Mouse (Mus musculus): Measurements from ENCODE around the gene Psg19.
"Not testable (repeated sequence)": the region's sequence is repeated elsewhere in the genome, so short reads cannot be mapped to it uniquely, and the experiment has no call there.

Gene Psg19

DNA sequence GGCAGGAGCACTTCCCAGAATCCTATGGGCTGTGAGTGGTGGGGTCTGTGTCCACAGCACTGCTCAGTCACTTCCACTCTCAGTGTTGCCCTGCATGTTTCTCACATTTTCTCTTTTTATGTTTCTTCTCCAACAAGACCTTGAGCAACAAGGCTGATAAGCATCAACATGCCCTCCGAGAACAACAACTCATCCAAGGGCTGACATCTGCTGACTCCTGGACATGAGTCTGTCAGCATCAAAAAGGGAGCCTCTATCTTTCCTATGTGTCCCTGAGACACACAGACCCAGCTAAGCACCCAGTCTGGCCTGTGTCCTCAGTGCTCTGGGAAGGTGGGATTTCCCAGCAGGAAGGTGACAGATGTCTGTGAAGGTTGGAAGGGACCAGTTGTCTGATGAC is at the start of gene Psg19:
TSS of gene Psg19 (minus strand) at position 101 of the 400 bp plus-strand sequence.
- no peak for DNase-seq

DNA sequence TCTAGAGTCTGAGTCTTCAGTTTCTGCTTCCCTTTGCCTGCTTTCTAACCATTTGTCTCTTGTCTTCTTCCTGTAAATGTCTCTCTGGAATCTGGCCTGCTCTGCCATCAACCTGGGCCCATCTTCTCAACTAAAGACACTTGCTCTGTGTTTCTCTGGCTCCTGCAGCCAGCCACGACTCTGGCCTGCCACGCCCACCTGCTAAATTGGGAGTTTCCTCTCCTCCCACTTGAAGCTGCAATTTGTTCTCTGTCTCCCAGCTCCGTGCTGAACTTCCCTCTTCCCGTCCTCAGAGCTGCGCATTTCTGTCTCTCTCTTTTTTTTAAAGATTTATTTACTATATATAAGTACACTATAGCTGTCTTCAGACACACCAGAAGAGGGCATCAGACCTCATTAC is 46.5 kb upstream of the Psg19 start:
- no peak for DNase-seq

DNA sequence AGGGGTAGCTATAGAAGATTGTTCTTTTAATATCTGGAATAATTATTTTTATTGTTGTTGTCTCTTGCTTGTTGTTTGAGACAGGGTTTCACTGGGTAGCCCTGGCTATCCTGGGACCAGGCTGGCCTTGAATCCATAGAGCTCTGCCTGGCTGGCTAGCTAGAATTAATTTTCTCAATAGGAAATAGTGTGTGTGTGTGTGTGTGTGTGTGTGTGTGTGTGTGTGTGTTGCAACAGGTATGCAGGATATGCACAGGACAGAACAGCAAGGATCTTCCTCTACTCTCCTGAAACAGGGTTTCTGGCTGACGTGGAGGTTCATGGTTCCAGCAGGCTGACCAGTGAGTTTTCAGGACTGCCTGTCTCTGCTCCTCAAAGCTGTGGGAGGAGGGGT is 42.9 kb upstream of the Psg19 start:
- no peak for DNase-seq

DNA sequence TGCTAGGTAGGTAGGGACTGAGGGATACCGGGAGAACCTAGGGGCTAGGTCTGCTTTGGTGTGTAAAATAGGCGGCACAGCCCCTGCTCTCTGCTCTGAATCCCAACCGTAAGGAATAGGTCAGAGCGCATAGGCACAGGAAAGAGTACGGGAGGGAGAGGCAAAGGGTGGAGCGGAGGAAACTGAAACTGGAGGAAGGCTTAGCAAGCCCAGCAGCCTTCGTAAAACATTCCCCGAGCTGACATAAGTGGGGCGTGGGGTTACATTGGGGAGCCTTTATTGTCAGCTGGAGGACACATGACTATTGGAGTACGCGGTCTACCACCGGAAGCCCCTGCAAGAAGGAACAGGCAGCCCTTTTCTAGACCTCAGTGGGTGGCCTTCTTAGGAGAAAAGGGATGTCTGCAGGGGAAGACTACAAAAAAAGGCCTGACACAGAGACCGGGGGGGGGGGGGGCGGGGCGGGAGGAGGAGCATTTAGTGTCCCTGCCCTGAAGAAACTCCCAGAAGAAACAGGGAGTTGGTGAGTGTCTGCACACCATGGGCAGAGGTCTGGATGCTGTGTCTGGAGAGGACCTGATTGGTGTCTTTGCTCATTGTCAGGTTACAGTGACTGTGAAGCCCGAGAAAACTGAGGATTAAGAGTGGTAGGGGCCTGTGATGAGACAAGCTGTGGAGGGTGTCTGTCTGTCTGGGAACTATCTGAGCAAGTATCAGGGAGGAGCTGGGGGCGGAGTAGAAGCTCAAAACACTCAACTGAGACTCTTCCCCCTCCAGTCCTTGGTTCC is 42.3 kb upstream of the Psg19 start:
- DNase-seq, result peak; percentile 21 to 28

DNA sequence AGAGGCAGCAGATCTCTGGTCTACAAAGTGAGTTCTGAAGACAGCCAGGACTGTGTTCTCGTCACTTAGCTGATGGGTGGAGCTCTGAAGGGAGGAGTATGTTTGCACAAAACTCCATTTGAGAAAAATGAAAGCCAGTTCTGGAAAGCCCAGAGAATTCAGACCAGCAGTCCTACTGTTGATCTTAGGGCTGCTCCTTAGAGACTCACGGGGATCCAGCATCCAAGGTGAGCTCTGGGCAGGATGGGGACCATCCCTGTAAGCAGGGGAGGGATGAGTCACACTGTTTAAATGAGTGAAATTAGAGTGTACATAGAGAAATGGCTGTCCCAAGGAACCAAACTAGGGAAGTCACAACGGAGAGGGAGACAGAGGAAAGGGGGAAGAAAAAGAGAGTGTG is 41.5 kb upstream of the Psg19 start, which contains the start of gene Mill2:
TSS of gene Mill2 (plus strand) at position 102 of the 400 bp plus-strand sequence.
- peak in 1 of 2 experiments; percentile 7 for DNase-seq

DNA sequence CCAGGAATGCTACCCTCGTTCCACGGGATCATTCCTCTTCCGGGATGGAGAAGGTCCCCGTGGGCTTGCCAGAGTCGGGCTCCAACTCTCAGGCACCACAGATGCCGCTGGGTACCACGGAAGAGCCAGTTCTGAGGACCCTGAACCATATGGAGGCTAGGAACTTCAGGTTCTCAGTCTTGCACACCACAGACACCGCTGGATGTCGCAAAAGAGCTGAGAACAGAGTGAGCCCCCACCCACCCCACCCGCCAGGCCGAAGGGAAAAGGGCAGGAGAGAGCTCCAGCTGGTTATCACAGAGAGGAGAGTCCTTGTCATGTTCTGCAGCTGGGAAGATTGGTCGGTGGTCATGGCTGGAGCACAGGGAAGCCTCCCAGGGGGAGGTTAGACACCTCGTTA is 34.0 kb upstream of the Psg19 start:
- DNase-seq, result no peak

DNA sequence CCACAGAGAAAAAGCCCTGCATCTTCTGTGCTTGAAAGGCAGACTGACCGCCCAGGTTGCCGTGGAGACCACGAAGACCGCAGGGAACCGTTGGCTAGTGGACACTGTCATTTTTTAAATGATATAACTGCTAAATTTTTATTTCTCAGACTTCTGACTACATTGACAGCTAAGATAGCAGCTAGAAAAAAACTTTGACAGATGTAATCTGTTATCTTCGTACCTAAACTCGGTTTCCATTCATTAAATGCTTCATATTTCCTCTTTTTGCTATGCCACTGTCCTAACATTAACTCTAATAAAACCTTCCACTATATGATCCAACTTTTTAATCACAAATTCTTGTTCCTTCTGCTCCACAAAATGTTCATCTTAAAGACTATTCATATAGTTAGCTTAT is 31.2 kb upstream of the Psg19 start:
- DNase-seq, result no peak

DNA sequence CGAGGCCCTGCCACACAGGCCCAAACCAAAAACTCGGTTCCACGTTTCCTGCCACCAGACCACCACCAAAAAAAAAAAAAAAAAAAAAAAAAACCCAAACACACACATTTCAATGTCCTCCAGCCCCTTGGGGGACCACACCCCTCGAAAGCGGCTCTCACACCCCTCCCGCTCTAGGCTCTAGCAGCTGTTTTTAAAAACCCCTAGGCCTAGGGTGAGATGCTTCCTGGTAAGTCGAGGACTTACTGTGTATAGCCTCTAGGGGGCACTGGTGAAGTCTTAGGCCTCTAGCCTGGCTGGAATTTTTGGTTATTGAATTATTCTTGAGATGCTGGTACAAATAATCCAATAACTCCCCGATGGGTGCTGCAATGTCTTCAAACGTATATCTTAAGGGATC is 30.3 kb upstream of the Psg19 start:
- no peak for DNase-seq

DNA sequence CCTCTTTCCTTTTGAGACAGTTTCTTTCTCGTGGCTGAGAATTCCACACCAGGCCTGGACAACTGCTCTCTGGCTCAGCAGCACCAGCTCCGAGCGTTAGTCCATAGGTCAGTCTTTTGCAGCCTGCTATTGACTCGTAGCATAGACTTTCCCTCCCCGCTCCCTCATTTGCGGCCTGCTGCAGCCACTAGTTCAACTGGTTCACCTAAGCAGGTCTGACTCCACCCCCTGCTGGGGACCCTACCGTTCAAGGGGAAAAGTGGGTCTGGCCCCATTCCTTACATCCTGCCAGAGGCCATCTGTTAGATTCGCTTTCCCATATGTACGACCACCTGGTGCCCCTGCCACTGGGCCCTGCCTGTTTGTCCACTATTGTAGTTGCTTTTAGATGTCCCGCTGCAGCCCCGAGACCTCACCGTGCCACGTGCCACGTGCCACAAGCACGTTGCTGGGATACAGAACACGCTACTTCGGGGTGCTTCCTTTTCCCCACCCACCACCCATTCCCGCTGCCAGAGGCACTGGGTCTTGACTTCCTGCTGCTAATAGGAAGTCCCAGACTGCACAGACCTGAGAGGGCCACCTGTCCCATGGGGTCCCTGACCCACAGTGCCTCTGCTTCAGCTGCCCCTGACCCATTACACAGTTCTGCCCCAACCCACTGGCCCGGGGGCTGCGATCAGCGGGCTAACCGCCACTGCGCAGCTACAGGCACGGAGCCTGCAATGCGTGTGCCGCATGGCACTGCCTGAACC is 29.6 kb upstream of the Psg19 start:
- no peak for DNase-seq

DNA sequence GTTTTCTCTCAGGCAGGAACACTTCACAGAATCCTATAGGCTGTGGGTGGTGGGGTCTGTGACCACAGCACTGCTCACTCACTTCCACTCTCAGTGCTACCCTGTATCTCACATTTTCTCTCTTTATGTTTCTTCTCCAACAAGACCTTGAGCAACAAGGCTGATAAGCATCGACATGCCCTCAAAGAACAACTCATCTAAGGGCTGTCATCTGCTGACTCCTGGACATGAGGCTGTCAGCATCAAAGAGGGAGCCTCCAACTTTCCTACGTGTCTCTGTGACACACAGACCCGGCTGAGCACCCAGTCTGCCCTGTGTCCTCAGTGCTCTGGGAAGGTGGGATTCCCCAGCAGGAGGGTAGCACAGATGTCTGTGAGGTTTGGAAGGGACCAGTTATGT is 23.2 kb upstream of the Psg19 start, which contains the start of gene Psg17:
TSS of gene Psg17 (minus strand) at position 101 of the 400 bp plus-strand sequence.
- no peak for DNase-seq

DNA sequence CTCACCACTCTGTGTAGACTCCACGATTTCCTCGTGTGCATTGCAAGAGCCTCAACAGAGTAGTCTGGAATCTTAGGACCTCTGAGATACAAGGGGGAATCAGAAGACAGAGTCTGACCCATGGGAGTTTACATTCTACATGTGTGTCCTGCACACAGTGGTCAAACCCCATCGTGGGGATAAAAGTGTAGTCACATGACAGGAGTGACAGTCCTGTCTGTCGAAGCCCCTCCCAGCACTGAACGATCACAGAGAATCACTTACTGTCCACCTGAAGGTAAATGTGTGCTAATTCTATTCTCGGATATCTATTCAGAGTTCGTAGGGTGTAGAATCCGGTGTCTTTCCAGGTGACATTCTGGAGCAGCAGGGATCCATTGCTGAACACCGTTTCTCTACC is 20.0 kb upstream of the Psg19 start:
- DNase-seq, result no peak

DNA sequence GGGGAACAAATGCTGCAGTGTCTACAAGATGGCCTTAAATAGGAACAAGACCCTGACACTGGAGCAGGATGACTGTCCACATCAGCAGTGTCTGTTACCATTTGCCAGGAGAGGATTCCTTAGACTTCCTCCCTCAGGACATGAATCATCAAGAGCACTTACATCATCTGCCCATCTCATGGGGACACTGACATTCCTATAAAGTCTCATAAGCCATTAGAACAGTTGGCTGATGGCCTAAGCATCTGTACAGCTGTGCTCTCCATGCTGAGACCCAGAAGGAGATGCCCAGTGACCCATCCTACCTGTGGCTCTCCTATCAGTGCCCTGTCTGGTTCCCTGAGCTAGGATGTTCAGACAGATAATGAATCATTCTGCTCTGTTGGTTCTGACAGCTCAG is 5.2 kb upstream of the Psg19 start:
- DNase-seq, result no peak

DNA sequence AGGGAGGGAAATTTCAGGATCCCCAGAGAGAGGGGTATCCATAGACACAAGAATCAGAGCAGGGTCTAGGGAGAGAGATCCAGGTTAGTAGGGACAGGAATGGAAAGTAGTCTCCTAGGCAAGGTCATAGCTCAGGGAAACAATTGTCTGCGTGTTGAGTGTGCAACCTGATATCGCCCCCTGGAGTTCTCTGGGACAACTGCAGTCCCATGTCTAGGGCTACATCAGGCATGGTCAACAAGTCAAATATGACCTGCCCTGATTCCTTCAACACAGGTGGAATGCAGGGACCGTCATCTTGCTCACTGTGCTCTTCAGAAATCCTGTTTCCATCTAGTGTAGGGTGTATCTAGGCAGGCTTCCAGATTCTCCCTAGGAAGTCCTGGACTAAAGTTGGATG is 809 bp upstream of the Psg19 start:
- DNase-seq, result no peak

DNA sequence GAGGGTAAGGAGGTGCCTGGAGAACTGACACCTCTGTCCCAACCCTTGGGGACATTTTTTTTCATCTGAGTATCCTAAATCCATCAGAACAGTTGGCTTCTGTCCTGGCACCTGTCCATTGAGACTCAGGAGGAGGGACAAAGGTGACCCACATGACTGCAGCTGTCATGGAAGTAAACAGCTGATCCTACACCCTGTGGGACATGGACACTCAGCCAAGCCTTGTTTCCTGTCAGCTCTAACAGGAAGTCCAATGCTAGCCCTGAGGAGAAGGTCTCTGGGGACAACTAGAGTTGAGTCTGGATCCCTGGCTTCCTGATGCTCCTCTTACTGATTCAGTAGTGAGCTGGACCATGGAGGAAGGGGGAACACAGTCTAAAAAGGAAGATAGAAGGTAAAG is 7.6 kb downstream of the Psg19 start:
- not testable (repeated sequence) for DNase-seq

DNA sequence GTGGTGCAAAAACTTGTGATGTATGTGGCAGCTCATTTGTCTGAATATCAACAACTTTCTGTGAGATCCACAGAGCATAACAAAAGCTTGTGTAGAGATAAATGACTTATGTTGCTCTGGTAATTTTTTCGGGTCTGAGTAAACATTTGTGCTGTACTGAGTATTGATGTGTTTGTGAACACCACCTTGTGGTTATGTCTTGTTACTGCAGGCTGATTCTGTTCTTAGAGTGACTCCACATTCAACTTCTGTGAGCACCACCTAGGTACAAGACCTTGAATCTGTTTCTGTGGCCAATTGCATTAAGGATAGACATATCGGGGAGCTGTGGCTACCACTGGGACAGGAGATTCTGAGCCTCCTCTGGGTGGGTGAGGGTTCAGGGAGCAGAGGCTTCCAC is 17.0 kb downstream of the Psg19 start:
- DNase-seq, result not testable (repeated sequence)

DNA sequence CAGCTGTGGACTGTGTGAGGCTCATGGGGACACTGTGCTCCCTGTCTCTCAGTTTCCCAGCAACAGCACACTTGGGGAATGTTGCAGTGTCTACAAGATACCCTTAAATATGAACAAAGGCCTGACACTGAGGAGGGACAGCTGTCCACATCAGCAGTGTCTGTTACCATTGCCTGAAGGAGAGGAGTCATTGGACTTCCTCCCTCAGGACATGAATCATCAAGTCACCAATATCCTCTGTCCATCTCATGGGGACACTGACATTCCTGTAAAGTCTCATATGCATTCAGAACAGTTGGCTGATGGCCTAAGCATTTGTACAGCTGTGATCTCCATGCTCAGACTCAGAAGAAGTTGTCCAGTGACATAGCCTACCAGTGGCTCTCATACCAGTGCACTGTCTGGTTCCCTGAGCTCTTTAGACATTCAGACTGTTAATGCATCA is 19.0 kb downstream of the Psg19 start:
- DNase-seq, result no peak

DNA sequence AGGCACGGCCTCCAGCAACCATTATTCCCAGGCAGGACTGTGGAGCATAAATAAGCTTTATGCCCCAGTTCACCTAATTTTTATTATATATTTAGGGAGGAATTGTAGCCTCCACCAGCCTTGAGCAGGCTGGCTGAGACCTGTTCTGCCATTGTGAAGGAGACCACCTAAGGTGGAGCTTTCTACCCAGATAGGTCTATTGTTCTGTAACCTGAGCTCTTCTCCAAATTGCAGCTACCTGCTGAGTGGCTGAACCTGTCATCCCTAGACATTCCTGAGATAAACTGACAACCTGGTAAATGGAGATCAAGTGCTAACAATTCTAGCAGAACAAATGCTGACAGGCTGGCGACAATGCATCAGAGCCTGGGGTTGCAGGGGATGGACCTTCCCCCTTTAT is 35.4 kb downstream of the Psg19 start:
- DNase-seq, result not testable (repeated sequence)

DNA sequence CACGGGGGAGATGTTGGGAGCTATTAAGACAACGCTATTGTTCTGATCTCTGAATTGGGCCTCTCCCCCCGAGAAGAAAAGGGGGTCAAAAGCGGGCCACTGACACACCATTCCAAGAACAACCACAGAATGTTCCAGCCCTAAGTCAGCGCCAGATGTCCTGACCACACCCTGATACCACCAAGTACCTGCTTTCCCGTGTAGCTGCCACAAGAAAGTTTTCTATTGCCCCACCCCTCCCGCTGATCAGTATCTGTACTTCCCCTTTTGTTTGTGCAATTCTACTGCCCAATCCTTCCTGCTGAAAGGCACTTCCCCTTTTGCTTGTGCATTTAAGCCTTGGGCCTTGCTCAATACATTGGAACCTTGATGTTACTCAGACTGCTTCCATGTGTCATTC is 38.2 kb downstream of the Psg19 start:
- DNase-seq, result not testable (repeated sequence)

DNA sequence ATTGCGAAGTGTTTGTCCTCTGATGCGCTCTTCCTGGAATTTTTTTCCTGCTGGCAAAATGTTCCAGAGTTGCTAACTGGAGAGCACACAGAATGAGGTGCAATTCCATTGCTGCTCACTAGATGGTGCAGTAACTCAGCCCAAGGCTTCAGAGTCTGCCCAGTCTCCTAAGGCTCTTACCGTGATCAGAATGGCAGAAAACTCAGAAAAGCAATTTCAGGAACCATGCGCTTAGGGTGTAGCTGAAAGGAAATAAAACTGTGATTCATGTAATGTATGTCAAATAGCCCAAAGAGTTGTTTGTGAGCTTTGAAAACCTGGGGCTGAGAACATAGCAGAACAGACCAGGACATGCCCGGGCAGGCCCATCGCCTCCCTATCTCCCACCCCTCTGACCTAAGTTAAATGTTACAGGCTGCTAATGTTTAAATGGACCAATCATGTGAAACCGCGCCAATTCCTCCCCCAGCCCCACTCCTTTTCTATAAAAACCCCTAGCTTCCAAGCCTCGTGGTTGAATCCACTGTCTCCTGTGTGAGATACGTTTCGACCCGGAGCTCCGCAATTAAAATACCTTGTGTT is 48.3 kb downstream of the Psg19 start:
- peak; percentile 61 to 68 for DNase-seq

DNA sequence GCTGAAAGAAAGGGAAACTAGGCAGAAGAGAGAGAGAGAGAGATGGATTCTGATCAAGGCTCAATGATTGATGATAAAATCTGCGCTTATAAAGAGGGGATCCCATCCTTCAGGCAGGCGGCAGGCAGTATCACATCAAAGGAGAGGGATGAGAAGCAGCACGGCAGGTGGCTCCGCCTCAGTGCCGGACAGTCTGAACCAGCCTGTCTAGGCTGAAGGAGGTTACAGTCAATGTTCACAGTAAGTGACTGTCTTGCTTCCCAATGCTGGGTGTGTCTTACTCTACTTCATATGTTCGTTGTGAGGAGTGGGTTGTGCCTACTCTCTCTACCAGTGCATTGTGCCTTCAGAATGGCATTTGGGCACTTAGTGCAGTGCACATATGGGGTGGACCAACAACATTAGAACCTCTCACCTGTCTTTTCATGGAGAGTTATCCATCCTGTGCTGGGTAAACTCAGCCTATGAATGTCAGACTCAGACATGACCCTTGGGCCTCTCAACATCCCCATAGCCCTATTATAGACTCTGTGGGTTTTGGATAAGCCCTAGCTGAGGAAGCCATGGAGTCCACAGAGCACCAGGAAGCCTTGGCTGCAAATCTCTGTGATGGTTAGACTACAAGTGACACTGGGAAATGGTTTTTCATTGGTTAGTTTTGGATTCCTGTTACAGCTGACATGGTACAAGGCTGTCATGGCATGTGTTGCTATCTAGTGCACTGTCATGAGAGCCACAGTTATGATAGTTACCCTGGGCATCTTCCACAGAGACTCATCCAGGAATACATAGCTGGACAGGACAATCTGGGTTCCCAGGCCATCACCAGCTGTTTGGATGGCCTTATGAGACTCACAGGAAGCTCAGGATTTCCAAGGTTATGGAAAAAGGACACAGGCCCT is 49.1 kb downstream of the Psg19 start:
- DNase-seq, result no peak

DNA sequence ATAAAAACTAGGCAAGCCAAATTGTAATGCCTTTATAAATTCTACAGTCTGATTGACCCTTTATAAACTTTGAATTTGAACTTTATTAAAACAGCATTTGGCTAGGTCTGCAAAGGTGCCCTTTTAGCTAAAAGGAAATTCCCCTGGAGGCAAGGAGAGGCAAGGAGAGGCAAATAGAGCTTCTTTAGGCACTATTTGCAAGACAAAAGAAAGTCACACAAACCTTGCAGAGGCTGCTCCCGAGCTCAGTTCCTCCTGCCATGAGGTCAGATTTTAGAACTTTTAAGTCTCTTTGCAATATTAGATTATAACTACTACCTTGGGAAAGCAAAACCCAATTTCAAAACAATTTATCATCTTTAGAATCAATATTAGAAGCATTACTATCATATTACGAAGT is 50.9 kb downstream of the Psg19 start:
- not testable (repeated sequence) for DNase-seq

DNA sequence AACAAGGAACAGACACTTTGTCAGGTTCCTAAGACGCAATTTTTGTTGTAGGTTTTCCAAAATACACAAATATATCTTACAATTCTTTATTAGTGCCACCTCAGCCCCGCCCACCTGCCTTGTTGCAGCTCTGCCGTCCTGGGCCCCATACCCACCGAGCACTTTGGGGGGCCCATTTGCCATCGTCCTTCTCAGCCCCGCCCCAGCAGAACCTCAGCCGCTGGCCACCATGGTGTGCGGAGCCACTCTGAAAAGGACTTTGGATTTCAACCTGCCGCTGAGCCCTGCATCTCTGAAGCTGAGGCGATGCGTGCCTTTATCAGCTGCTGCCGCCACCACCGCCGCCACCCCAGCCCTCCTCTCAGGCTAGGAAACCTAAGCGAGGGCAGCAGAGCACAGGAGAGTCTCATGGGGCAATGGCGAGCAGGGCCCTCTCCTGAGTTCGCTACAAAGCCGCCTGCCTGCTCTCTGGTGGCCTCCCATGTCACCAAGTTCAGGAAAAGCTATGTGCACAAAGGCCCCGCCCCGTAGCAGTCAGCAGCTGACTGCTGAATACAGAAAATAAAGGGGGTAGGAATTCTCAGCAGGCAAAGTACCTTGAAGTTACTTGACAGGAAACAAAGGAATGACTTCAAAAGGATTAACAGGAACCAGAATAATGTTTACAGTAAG is 52.0 kb downstream of the Psg19 start:
- DNase-seq, result no peak

Measured in cerebellum, postnatal 36 days (tissue).